Mouse (Mus musculus): ENCODE data around the gene Tiam2. TPM values are rescaled to one million over a fixed set of nuclear protein-coding genes. Genes with fewer than 3 reads are reported as not detected.

Gene Tiam2
- polyA plus RNA-seq, 1 experiment from 2014 or later = 3.9 TPM

DNA sequence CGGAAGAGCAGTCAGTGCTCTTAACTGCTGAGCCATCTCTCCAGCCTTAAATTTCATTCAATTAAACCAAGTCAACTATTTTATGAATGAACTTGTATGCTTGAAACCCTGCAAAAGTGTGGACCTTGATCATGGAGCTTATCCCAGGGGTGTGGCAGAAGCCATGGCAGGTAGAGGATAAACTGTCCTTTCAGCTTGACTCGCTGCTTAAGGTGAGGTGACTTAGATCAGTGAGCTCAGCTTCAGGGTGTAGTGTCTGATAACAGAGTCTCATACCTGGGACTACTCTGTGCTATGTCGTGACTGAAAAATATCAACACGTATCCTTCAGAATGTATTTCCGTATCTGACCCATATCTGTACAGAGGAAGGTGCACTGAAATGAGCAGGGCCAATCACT, 194.0 kb downstream of the Tiam2 start:
- Histone ChIP-seq H3K27ac (replicated peaks in 1 of 2; ENCODE audit: control insufficient read depth in 1 of 2, insufficient read depth in 1 of 2, low read depth in 2 of 2, low read length in 2 of 2) (no peak overlapping the region), H3K9ac (ENCODE audit: low read length) (no peak overlapping the region), H3K36me3 (ENCODE audit: control insufficient read depth, insufficient read depth, low read length) (peaks cover 37% of the 10 kb centered on the region), H3K4me3 (ENCODE audit: control insufficient read depth in 1 of 2, insufficient read depth in 1 of 2, low read depth in 1 of 2, low read length in 2 of 2) (no peak overlapping the region), H3K9me3 (ENCODE audit: control insufficient read depth, low read length) (no peaks in the 10 kb centered on the region), H3K4me2 (ENCODE audit: low read length) (no peak overlapping the region), H3K27me3 (ENCODE audit: control insufficient read depth, insufficient read depth, low read length) (no peaks in the 10 kb centered on the region), H3K4me1 (ENCODE audit: control insufficient read depth in 2 of 2, insufficient read depth in 2 of 2, low read length in 2 of 2) (no peaks in the 10 kb centered on the region)
- 86% methylated on average over 5 of the region's 5 CpGs for WGBS
- ATAC-seq (ENCODE audit: insufficient number of reproducible peaks, insufficient read depth, low FRiP score, low read depth) = no peak

DNA sequence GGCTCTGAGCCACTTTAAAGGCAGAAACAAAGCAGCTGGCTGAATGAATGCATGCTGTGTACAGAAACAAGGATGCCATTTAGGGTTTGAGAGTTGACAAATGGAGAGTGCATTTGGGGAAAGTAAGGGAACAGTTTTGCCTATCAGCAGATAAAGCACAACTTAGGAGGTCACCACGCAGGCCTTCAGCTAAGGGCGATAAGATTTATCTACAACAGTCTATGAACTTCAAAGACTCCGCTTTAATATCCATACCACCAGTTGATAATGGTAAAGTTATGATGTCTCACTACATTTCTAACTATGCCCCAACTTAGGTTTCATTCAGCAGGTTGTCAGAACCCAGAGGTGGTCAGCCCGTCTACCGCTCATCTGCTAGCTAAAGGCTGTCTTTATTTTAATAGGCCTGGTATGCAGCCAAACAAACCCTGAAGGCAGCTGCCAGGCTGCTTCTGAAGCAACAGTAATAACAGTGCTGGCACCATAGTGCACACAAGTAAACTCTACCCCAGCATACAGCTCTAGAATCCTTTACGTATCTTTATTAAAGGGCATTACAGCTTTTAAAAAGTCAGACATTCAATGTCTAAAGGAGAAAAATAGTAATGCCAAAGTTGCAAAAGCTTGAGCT, 201.6 kb downstream of the Tiam2 start:
- Histone ChIP-seq H3K9ac (ENCODE audit: low read length) (no peak overlapping the region), H3K27ac (replicated peaks in 1 of 2; ENCODE audit: control insufficient read depth in 1 of 2, insufficient read depth in 1 of 2, low read depth in 2 of 2, low read length in 2 of 2) (no peak overlapping the region), H3K36me3 (ENCODE audit: control insufficient read depth, insufficient read depth, low read length) (no peaks in the 10 kb centered on the region), H3K4me3 (ENCODE audit: control insufficient read depth in 1 of 2, insufficient read depth in 1 of 2, low read depth in 1 of 2, low read length in 2 of 2) (no peak overlapping the region), H3K4me2 (ENCODE audit: low read length) (no peak overlapping the region), H3K27me3 (ENCODE audit: control insufficient read depth, insufficient read depth, low read length) (no peaks in the 10 kb centered on the region), H3K9me3 (ENCODE audit: control insufficient read depth, low read length) (no peaks in the 10 kb centered on the region), H3K4me1 (ENCODE audit: control insufficient read depth in 2 of 2, insufficient read depth in 2 of 2, low read length in 2 of 2) (peaks cover 0 to 3% of the 10 kb centered on the region in 2 experiments; a peak in 1 of 4 replicates)
- 52% methylated on average over 6 of the region's 6 CpGs for WGBS
- ATAC-seq (ENCODE audit: insufficient number of reproducible peaks, insufficient read depth, low FRiP score, low read depth) = no peak

DNA sequence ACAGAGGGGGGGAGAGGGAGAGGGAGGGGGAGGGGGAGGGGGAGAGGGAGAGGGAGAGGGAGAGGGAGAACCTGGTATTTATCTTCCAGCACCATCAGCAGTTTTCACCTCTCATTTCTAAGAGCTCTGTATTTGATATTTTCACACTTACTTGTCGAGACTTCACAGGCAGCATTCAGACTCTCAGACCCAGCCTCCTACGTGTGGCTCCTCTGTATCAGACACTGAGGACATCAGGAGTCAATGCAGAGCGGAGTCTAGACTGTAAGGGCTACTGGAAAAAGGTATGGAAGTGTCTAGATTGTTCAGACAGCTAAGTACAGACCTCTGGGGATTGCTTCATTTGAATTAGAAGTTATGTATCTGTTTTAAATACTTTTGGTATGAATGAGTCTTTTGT, 203.2 kb downstream of the Tiam2 start:
- no peaks in the 10 kb centered on the region for H3K27me3 ChIP-seq (ENCODE audit: control insufficient read depth, insufficient read depth, low read length)
- no peaks in the 10 kb centered on the region for H3K9me3 ChIP-seq (ENCODE audit: control insufficient read depth, low read length)
- ATAC-seq (ENCODE audit: insufficient number of reproducible peaks, insufficient read depth, low FRiP score, low read depth) = no peak
- H3K4me3 ChIP-seq (ENCODE audit: control insufficient read depth in 1 of 2, insufficient read depth in 1 of 2, low read depth in 1 of 2, low read length in 2 of 2) = no peak overlapping the region
- peaks cover 0 to 3% of the 10 kb centered on the region in 2 experiments; a peak in 1 of 4 replicates for H3K4me1 ChIP-seq (ENCODE audit: control insufficient read depth in 2 of 2, insufficient read depth in 2 of 2, low read length in 2 of 2)
- H3K36me3 ChIP-seq (ENCODE audit: control insufficient read depth, insufficient read depth, low read length) = no peaks in the 10 kb centered on the region
- no peak overlapping the region for H3K4me2 ChIP-seq (ENCODE audit: low read length)
- no peak overlapping the region for H3K9ac ChIP-seq (ENCODE audit: low read length)
- 29% methylated on average over 3 of the region's 3 CpGs for WGBS
- H3K27ac ChIP-seq (replicated peaks in 1 of 2; ENCODE audit: control insufficient read depth in 1 of 2, insufficient read depth in 1 of 2, low read depth in 2 of 2, low read length in 2 of 2) = no peak overlapping the region

DNA sequence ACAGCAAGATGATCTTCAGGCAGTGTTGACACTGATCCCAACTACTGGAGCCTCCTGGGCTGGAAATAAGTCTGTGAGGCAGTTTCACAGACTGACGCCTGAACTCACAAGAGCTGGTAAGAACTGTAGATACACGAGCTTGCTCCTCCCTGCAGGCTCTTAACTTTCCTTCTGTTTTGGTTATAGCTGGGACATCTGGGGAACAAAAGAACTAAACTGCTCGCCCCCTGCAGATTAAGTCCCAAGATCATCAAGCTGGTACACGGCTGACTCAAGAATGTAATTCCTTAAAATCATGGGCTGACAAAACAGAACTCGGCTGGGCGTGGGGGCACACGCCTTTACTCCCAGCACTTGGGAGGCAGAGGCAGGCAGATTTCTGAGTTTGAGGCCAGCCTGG, 204.2 kb downstream of the Tiam2 start:
- 73% methylated on average over 7 of the region's 7 CpGs for WGBS
- Histone ChIP-seq H3K4me2 (ENCODE audit: low read length) (no peak overlapping the region), H3K27me3 (ENCODE audit: control insufficient read depth, insufficient read depth, low read length) (no peaks in the 10 kb centered on the region), H3K4me1 (ENCODE audit: control insufficient read depth in 2 of 2, insufficient read depth in 2 of 2, low read length in 2 of 2) (peaks cover 0 to 3% of the 10 kb centered on the region in 2 experiments; a peak in 1 of 4 replicates), H3K9me3 (ENCODE audit: control insufficient read depth, low read length) (no peaks in the 10 kb centered on the region), H3K4me3 (ENCODE audit: control insufficient read depth in 1 of 2, insufficient read depth in 1 of 2, low read depth in 1 of 2, low read length in 2 of 2) (no peak overlapping the region), H3K9ac (ENCODE audit: low read length) (no peak overlapping the region), H3K27ac (replicated peaks in 1 of 2; ENCODE audit: control insufficient read depth in 1 of 2, insufficient read depth in 1 of 2, low read depth in 2 of 2, low read length in 2 of 2) (no peak overlapping the region), H3K36me3 (ENCODE audit: control insufficient read depth, insufficient read depth, low read length) (no peaks in the 10 kb centered on the region)
- ATAC-seq (ENCODE audit: insufficient number of reproducible peaks, insufficient read depth, low FRiP score, low read depth) = no peak

- 41% methylated on average over 1 of the region's 1 CpGs for WGBS
- Histone ChIP-seq H3K27ac (replicated peaks in 1 of 2; ENCODE audit: control insufficient read depth in 1 of 2, insufficient read depth in 1 of 2, low read depth in 2 of 2, low read length in 2 of 2) (no peak overlapping the region), H3K4me2 (ENCODE audit: low read length) (no peak overlapping the region), H3K36me3 (ENCODE audit: control insufficient read depth, insufficient read depth, low read length) (no peaks in the 10 kb centered on the region), H3K9me3 (ENCODE audit: control insufficient read depth, low read length) (no peaks in the 10 kb centered on the region), H3K4me3 (ENCODE audit: control insufficient read depth in 1 of 2, insufficient read depth in 1 of 2, low read depth in 1 of 2, low read length in 2 of 2) (no peak overlapping the region), H3K4me1 (ENCODE audit: control insufficient read depth in 2 of 2, insufficient read depth in 2 of 2, low read length in 2 of 2) (peaks cover 0 to 3% of the 10 kb centered on the region in 2 experiments; a peak in 1 of 4 replicates), H3K9ac (ENCODE audit: low read length) (no peak overlapping the region), H3K27me3 (ENCODE audit: control insufficient read depth, insufficient read depth, low read length) (no peaks in the 10 kb centered on the region)
- no peak for ATAC-seq (ENCODE audit: insufficient number of reproducible peaks, insufficient read depth, low FRiP score, low read depth)
Observed at GRCm38 (mm10) chr17:3531641-3532040, 205.3 kb downstream of the Tiam2 start.

GRCm38 (mm10) chr17:3532254-3532653, 205.9 kb downstream of the Tiam2 start, which contains the start of gene Cldn20:
Gene Cldn20, plus strand, starts transcription at chr17:3532554.
- H3K9me3 ChIP-seq (ENCODE audit: control insufficient read depth, low read length) = no peaks in the 10 kb centered on the region
- no peak within 1 kb of the TSS for H3K4me2 ChIP-seq (ENCODE audit: low read length)
- H3K4me1 ChIP-seq (ENCODE audit: control insufficient read depth in 2 of 2, insufficient read depth in 2 of 2, low read length in 2 of 2) = peaks cover 0 to 3% of the 10 kb centered on the region in 2 experiments; a peak in 1 of 4 replicates
- H3K4me3 ChIP-seq (ENCODE audit: control insufficient read depth in 1 of 2, insufficient read depth in 1 of 2, low read depth in 1 of 2, low read length in 2 of 2) = no peak within 1 kb of the TSS
- no peaks in the 10 kb centered on the region for H3K27me3 ChIP-seq (ENCODE audit: control insufficient read depth, insufficient read depth, low read length)
- WGBS = 84% methylated on average over 4 of the region's 4 CpGs
- no peaks in the 10 kb centered on the region for H3K36me3 ChIP-seq (ENCODE audit: control insufficient read depth, insufficient read depth, low read length)
- no peak for ATAC-seq (ENCODE audit: insufficient number of reproducible peaks, insufficient read depth, low FRiP score, low read depth)
- no peak within 1 kb of the TSS for H3K27ac ChIP-seq (replicated peaks in 1 of 2; ENCODE audit: control insufficient read depth in 1 of 2, insufficient read depth in 1 of 2, low read depth in 2 of 2, low read length in 2 of 2)
- H3K9ac ChIP-seq (ENCODE audit: low read length) = no peak within 1 kb of the TSS

DNA sequence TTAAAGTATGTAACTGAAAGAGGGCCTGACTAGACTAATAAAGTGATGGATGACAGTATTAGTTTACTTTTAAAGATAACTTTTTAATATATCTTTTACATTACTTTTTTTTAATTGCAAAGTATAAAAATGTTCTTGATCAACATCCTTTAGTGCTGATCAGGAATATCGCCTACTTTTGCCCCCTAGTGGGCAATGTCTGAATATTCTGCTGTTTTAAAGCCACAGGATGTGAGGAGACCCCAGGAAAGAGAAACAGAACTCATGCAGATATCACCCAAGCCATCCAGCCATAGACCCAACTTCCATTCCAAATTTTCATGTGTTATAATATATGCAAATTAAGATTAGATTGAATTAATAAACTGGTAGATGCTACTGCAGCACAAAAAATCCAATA, 207.1 kb downstream of the Tiam2 start:
- H3K27ac ChIP-seq (replicated peaks in 1 of 2; ENCODE audit: control insufficient read depth in 1 of 2, insufficient read depth in 1 of 2, low read depth in 2 of 2, low read length in 2 of 2) = no peak overlapping the region
- no peaks in the 10 kb centered on the region for H3K4me1 ChIP-seq (ENCODE audit: control insufficient read depth in 2 of 2, insufficient read depth in 2 of 2, low read length in 2 of 2)
- WGBS = 15% methylated on average over 1 of the region's 1 CpGs
- H3K9me3 ChIP-seq (ENCODE audit: control insufficient read depth, low read length) = no peaks in the 10 kb centered on the region
- no peaks in the 10 kb centered on the region for H3K27me3 ChIP-seq (ENCODE audit: control insufficient read depth, insufficient read depth, low read length)
- no peak for ATAC-seq (ENCODE audit: insufficient number of reproducible peaks, insufficient read depth, low FRiP score, low read depth)
- no peak overlapping the region for H3K4me3 ChIP-seq (ENCODE audit: control insufficient read depth in 1 of 2, insufficient read depth in 1 of 2, low read depth in 1 of 2, low read length in 2 of 2)
- H3K36me3 ChIP-seq (ENCODE audit: control insufficient read depth, insufficient read depth, low read length) = no peaks in the 10 kb centered on the region
- H3K9ac ChIP-seq (ENCODE audit: low read length) = no peak overlapping the region
- H3K4me2 ChIP-seq (ENCODE audit: low read length) = no peak overlapping the region

- no peak overlapping the region for H3K4me2 ChIP-seq (ENCODE audit: low read length)
- ATAC-seq (ENCODE audit: insufficient number of reproducible peaks, insufficient read depth, low FRiP score, low read depth) = no peak
- WGBS = 64% methylated on average over 2 of the region's 2 CpGs
Observed at GRCm38 (mm10) chr17:3540304-3540703, 213.9 kb downstream of the Tiam2 start.

More at GRCm38 (mm10) chr17:3540304-3540703, 213.9 kb downstream of the Tiam2 start:
- Histone ChIP-seq H3K4me1 (ENCODE audit: control insufficient read depth in 2 of 2, insufficient read depth in 2 of 2, low read length in 2 of 2) (no peaks in the 10 kb centered on the region), H3K36me3 (ENCODE audit: control insufficient read depth, insufficient read depth, low read length) (peaks cover 29% of the 10 kb centered on the region), H3K27me3 (ENCODE audit: control insufficient read depth, insufficient read depth, low read length) (no peaks in the 10 kb centered on the region), H3K9ac (ENCODE audit: low read length) (no peak overlapping the region), H3K4me3 (ENCODE audit: control insufficient read depth in 1 of 2, insufficient read depth in 1 of 2, low read depth in 1 of 2, low read length in 2 of 2) (no peak overlapping the region), H3K9me3 (ENCODE audit: control insufficient read depth, low read length) (no peaks in the 10 kb centered on the region), H3K27ac (replicated peaks in 1 of 2; ENCODE audit: control insufficient read depth in 1 of 2, insufficient read depth in 1 of 2, low read depth in 2 of 2, low read length in 2 of 2) (no peak overlapping the region)

Measured in heart, embryonic 14.5 days (tissue).